Mouse (Mus musculus) neural tube, embryonic 14.5 days (tissue): ENCODE data around the gene Diras1. TPM values are rescaled to one million over a fixed set of nuclear protein-coding genes. Genes with fewer than 3 reads are reported as not detected.

ENCODE experiments used
- ATAC-seq: fragments of 200-750 bp; cut with Nextera tagmentation; 2 replicates; pipeline ENCODE4 v1.8.0; 2017; ENCODE audit warnings: low read depth, mild to moderate bottlenecking, moderate TSS enrichment, moderate library complexity
- H3K27ac ChIP-seq: fragments of 300-500 bp; sonication (generic); 2 replicates; pipeline ENCODE4 v1.5.1; 2014; ENCODE audit warnings: low read depth, mild to moderate bottlenecking, control low read depth, low read length, moderate library complexity, mixed read lengths
- H3K27me3 ChIP-seq: fragments of 300-500 bp; sonication (generic); 2 replicates; pipeline ENCODE4 v1.6.1; 2014; ENCODE audit warnings: low read length; ENCODE audit not compliant: control insufficient read depth, insufficient read depth
- H3K36me3 ChIP-seq: fragments of 300-500 bp; sonication (generic); 2 replicates; pipeline ENCODE4 v1.6.1; 2014; ENCODE audit warnings: low read length, mixed read lengths; ENCODE audit not compliant: control insufficient read depth, insufficient read depth
- H3K4me1 ChIP-seq: fragments of 300-500 bp; sonication (generic); 2 replicates; pipeline ENCODE4 v1.6.1; 2014; ENCODE audit warnings: low read length; ENCODE audit not compliant: control insufficient read depth, insufficient read depth
- H3K4me2 ChIP-seq: fragments of 300-500 bp; sonication (generic); 2 replicates; pipeline ENCODE4 v1.6.1; 2014; ENCODE audit warnings: mild to moderate bottlenecking, low read depth, low read length, control low read depth
- H3K4me3 ChIP-seq: fragments of 300-500 bp; sonication (generic); 2 replicates; pipeline ENCODE4 v1.5.1; 2014; ENCODE audit warnings: low read depth, low read length, control low read depth, mixed read lengths
- H3K9ac ChIP-seq: fragments of 300-500 bp; sonication (generic); replicated peaks from 2 replicates; pipeline ENCODE4 v1.6.1; 2014; ENCODE audit warnings: low read depth, mild to moderate bottlenecking, control low read depth, low read length, mixed read lengths
- H3K9me3 ChIP-seq: fragments of 300-500 bp; sonication (generic); 2 replicates; pipeline ENCODE4 v1.6.1; 2016; ENCODE audit warnings: low read length; ENCODE audit not compliant: control insufficient read depth
- WGBS: fragments of 180-500 bp; shearing (Covaris S2); extraction: QIAGEN DNeasy Blood & Tissue Kit; methylation state at CpG from one replicate; pipeline ENCODE4 v1.1.7; 2014; 5-methylcytosine and 5-hydroxymethylcytosine counted together
- polyA plus RNA-seq: library from polyadenylated mRNA; unstranded; fragments of >200 nt; fragmentation: Nextera tagmentation; extraction: Ambion mirVana; gene quantifications from 2 replicates; pipeline ENCODE4 v1.2.1, GENCODE M21; 2014

Diras1 gene
- polyA plus RNA-seq, 1 experiment from 2014 or later, result 28.8 TPM

GRCm38 (mm10) chr10:81007240-81007639, 18.2 kb downstream of the Diras1 start:
- ATAC-seq, result no peak
- no peaks in the 10 kb centered on the region for H3K4me1 ChIP-seq
- H3K4me3 ChIP-seq, result no peak overlapping the region
- H3K27me3 ChIP-seq, result no peaks in the 10 kb centered on the region
- 34% methylated on average over 7 of the region's 7 CpGs for WGBS
- no peak overlapping the region for H3K4me2 ChIP-seq
- H3K9ac ChIP-seq, result no peak overlapping the region
- no peak overlapping the region for H3K27ac ChIP-seq
- H3K9me3 ChIP-seq, result no peaks in the 10 kb centered on the region
- no peaks in the 10 kb centered on the region for H3K36me3 ChIP-seq

- Histone ChIP-seq H3K36me3 (no peaks in the 10 kb centered on the region), H3K9ac (no peak overlapping the region), H3K4me3 (no peak overlapping the region), H3K9me3 (no peaks in the 10 kb centered on the region), H3K4me2 (no peak overlapping the region), H3K27ac (no peak overlapping the region), H3K27me3 (no peaks in the 10 kb centered on the region), H3K4me1 (no peaks in the 10 kb centered on the region)
- 93% methylated on average over 7 of the region's 7 CpGs for WGBS
- no peak for ATAC-seq
Measured at GRCm38 (mm10) chr10:81006005-81006677, 19.3 kb downstream of the Diras1 start.

DNA sequence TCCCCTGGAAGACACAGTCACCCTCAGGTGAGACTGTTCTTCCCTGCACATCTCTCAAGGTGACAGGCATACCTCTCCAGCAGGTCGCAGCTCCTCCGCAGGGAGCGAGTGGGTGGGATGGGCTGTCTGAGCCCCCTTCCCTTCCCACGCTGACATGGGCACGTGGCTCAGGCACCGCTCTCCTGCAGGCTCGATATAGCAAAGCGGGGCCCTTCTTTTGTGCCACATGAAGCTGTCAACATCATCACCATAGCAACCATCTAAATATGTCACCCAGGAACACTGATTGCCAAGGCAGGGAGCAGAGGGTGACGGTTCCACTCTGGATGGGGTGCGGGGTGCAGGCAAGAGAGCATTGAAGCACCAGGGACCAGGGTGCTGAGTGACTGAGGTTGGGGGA, 24.3 kb downstream of the Diras1 start:
- Histone ChIP-seq H3K27ac (no peak overlapping the region), H3K4me2 (no peak overlapping the region), H3K9ac (no peak overlapping the region), H3K36me3 (no peaks in the 10 kb centered on the region), H3K9me3 (no peaks in the 10 kb centered on the region), H3K4me3 (no peak overlapping the region), H3K27me3 (no peaks in the 10 kb centered on the region), H3K4me1 (no peaks in the 10 kb centered on the region)
- ATAC-seq, result no peak; the same call in 1 of the 2 replicates
- WGBS, result 44% methylated on average over 10 of the region's 10 CpGs

- Histone ChIP-seq H3K4me2 (peak overlapping the region; percentile 23; the same call in 1 of the 2 replicates), H3K27me3 (no peaks in the 10 kb centered on the region), H3K4me3 (no peak overlapping the region), H3K9ac (no peak overlapping the region), H3K27ac (no peak overlapping the region), H3K4me1 (no peaks in the 10 kb centered on the region), H3K36me3 (no peaks in the 10 kb centered on the region), H3K9me3 (no peaks in the 10 kb centered on the region)
- no peak for ATAC-seq
- 40% methylated on average over 28 of the region's 28 CpGs for WGBS
Measured at GRCm38 (mm10) chr10:81000197-81001062, 25.0 kb downstream of the Diras1 start.

DNA sequence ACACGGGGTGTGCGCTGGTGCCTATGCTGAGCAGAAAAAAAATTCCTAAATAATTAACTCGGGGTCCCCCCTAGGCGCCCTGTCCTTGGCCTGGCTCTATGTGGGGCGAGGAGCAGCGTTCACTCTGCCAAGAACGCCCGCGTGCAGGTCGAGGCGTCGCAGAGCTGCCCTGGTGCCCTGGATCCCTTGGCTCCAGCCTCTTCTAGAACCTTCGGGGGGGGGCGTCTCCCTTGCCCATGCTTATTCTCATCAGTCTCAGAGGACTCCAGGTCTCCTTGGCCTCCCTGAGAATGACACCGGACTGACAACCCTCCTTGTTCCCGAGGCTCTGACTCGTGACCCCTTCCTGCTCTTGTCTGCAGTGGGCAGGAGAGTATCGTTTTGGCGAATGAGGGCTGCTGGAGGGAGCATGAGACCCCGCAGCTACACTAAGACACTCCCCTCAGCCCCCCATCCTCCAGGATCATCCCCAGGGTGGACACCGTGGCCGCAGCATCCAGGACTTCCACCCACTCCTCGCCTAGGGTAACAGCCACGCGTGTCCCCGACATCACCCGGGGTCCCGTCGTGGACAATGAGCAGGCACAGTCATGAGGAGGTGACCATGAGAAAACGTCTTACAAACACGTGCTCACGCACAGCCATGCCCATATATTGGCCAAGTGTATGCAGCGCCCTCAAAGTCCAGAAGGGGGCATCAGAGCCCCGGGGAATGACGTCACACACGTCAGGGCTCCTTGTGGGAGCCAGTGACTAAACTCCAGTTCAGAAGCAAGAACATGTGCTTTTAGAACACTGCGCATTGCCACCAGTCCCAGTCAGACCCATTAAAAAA, 25.9 kb downstream of the Diras1 start:
- no peaks in the 10 kb centered on the region for H3K27me3 ChIP-seq
- H3K36me3 ChIP-seq, result no peaks in the 10 kb centered on the region
- H3K4me2 ChIP-seq, result peak overlapping the region; percentile 23
- no peak overlapping the region for H3K9ac ChIP-seq
- H3K4me1 ChIP-seq, result no peaks in the 10 kb centered on the region
- H3K4me3 ChIP-seq, result no peak overlapping the region
- H3K9me3 ChIP-seq, result no peaks in the 10 kb centered on the region
- no peak overlapping the region for H3K27ac ChIP-seq
- peak; percentile 64 for ATAC-seq
- 31% methylated on average over 37 of the region's 37 CpGs for WGBS

DNA sequence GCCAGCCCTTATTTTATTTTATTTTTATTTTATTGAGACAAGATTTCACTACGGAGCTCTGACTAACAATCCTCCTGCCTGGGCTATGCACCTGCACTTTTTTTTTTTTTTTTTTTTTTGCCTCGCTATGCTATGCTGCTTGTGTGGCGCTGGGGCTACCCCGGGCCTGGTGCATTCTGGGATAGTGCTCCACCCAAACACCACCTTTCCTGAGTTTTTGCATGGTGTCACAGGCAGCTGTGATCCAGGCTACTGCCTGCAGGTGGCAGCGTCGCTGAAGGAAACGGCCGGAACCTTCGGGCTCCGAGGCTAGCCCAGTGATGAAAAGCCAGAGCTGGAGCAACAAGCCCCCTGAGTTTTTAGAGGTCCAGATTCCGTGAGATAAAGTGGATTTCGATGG, 26.7 kb downstream of the Diras1 start:
- H3K27ac ChIP-seq, result no peak overlapping the region
- no peaks in the 10 kb centered on the region for H3K9me3 ChIP-seq
- no peaks in the 10 kb centered on the region for H3K4me1 ChIP-seq
- no peak overlapping the region for H3K4me3 ChIP-seq
- no peaks in the 10 kb centered on the region for H3K27me3 ChIP-seq
- no peak overlapping the region for H3K9ac ChIP-seq
- ATAC-seq, result peak; percentile 30; the same call in 1 of the 2 replicates
- 17% methylated on average over 12 of the region's 12 CpGs for WGBS
- H3K36me3 ChIP-seq, result no peaks in the 10 kb centered on the region
- H3K4me2 ChIP-seq, result no peak overlapping the region

DNA sequence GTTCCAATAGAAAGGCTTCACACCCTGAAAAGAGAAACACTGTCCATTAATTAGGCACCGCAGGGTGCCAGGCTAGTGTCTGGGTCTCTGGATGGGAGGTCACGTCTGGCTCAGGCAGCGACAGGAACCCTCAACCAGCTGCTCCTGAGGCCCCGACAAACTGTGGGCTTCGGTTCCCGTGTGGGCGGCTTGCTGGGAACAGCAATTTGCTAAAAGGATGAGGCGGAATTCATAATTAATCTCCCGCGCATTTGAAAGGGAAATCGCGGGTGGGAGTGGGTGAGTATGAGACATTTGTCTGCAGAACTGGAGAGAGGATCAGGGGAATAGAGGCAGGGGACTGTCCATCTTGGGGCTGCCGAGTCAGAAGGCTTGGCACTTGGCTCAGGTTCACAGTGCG, 27.4 kb downstream of the Diras1 start:
- H3K9ac ChIP-seq, result no peak overlapping the region; the same call in 1 of the 2 replicates
- no peak overlapping the region for H3K27ac ChIP-seq
- no peaks in the 10 kb centered on the region for H3K36me3 ChIP-seq
- no peaks in the 10 kb centered on the region for H3K9me3 ChIP-seq
- no peaks in the 10 kb centered on the region for H3K27me3 ChIP-seq
- WGBS, result 28% methylated on average over 14 of the region's 14 CpGs
- H3K4me2 ChIP-seq, result no peak overlapping the region
- no peak overlapping the region for H3K4me3 ChIP-seq
- ATAC-seq, result no peak
- no peaks in the 10 kb centered on the region for H3K4me1 ChIP-seq

DNA sequence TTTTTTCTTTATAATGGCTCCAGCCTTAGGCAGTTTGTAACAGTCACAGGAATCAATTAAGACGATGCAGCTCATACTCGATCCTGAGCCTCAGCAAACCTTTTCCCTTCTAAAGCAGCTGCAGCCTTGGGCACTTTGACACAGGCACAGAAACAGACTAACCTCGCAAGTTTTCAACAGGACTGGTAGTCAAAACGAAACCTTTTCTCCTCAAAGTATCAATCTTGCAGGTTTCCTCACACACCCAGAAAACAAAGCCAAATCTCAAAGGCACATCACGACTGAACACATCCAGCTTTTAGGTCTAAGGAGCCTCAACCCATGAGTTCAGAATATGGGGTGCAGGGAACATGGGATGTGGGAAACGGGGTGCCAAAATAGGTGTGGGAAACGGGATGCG, 28.1 kb downstream of the Diras1 start:
- H3K27ac ChIP-seq, result no peak overlapping the region
- H3K9me3 ChIP-seq, result no peaks in the 10 kb centered on the region
- no peak overlapping the region for H3K9ac ChIP-seq
- ATAC-seq, result no peak
- no peak overlapping the region for H3K4me2 ChIP-seq
- 85% methylated on average over 8 of the region's 8 CpGs for WGBS
- H3K27me3 ChIP-seq, result no peaks in the 10 kb centered on the region
- H3K4me3 ChIP-seq, result no peak overlapping the region
- no peaks in the 10 kb centered on the region for H3K36me3 ChIP-seq
- no peaks in the 10 kb centered on the region for H3K4me1 ChIP-seq
